Mouse (Mus musculus) testis, adult 2 months (tissue): ENCODE results near the gene Zswim1.

ENCODE experiments used
- CTCF ChIP-seq: fragments of 200-500 bp; IDR thresholded peaks from 2 replicates; pipeline ENCODE4 v1.5.1; 2012; ENCODE audit warnings: low read depth, mild to moderate bottlenecking, inconsistent platforms, low read length, moderate library complexity; ENCODE audit not compliant: control insufficient read depth, insufficient read depth, insufficient replicate concordance
- POLR2A ChIP-seq: fragments of 200-500 bp; IDR thresholded peaks from 2 replicates; pipeline ENCODE4 v1.6.1; 2012; ENCODE audit warnings: low read depth, mild to moderate bottlenecking, inconsistent platforms, low read length, moderate library complexity; ENCODE audit not compliant: control insufficient read depth

DNA sequence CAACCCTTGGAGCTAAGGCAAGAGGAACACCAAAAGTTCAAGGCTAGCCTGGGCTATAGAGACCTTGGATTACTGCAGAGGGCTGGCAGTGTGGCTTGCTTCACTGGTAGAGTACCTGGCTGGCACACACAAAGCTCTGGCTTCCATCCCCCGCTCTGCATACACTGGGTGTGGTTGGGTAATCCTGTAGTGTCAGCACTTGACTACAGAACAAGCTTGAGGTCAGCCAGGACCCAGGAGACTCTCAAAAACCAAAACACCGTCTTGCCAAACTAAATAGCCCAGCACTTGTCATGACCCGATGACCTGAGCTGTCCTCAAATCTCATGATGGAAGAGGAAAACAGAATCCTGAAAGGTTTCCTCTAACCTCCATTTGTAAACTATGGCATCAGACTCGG, 32.0 kb upstream of the Zswim1 start:
- TF ChIP-seq CTCF, result no peak
- no peak for TF ChIP-seq POLR2A
